Mouse (Mus musculus) testis, adult 10 weeks (tissue): ENCODE data around the gene Bzw1. TPM values are rescaled to one million over a fixed set of nuclear protein-coding genes. Genes with fewer than 3 reads are reported as not detected.

Experiments
- polyA plus RNA-seq: library from polyadenylated mRNA; stranded (reverse); fragments of 350-450 nt; fragmentation: Illumina TruSeq; extraction: RNeasy Lipid Tissue Mini Kit (QIAGEN cat#74804); gene quantifications from one replicate; pipeline ENCODE4 v1.2.3, GENCODE M21; 2014; ENCODE audit warnings: low read depth, low replicate concordance

Bzw1 gene
- 252 TPM for polyA plus RNA-seq

DNA sequence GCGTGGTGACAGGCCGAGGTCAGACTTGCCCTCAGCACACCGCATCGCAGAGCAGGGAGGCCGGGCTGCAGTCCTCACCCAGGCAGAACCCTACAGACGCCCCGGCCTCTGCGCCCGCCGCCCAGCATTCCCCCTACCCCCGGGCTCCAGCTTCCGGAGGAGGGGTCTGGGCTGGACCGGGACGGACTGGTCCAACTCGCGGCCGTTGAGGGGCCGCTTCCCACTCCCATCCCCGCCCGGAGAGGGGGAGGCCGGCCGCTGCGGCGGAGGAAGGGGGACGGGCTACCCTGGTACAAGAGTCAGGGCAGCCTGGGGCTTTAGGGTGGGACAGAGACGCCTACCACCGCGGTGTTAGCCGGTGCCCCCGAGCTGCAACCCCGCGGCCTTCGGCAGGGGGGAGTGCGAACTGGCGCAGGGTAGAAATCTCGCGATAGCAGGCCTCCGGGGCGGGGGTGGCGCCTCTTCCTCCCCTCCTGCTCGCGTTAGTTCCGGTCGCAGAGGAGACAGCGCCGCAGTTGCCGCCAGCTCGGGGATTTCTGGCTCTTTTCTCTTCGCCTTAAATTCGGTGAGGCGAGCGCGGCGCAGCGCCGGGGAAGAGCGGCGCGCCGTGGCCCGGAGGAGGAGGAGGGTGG lies at the start of gene Bzw1:
Gene Bzw1 (plus strand): TSS at position 247 of the 632 bp plus-strand sequence.

DNA sequence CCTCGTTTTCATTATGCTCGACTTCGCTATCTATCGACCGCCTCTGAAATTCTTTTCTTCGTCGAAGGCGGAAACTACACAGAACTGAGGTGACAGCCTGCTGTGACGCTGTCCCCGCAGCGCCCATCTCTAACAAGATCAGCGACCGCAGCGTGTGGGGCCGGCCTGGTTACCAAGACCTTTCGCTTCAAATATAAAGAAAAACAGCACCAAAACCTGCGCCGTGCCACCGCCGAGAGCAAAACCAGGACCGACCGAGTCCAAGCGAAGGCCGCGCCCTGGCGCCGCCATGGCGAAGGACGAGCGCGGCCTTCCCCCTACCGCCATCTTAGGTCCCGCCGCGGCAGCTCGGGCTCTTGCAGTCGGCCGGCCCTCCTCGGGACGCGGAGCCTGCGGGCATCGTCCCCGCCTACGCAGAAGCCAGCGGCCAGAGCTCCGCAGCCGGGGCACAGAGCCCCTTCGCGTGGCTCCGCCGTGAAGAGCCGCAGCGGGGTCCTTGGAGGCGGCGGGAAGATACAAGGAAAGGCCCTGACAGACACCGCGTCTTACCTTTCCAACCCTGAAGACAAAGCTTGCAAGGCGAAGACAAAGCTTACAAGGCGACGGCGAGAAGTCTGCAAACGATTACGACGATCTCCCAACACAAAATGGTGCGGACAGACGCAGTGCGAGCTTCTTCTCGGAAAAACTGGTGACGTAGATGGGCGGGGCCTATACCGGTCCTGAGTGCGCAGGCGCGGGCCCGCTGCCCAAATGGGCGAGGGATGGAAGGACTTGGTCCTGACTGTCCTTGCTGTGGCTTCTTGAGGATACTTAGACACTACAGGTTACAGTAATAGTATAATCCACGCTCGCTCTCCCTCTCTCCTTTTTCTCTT lies 30.9 kb downstream of the Bzw1 start, which contains the start of gene Clk1:
Gene Clk1 (minus strand): TSS at position 696 of the 878 bp plus-strand sequence.

DNA sequence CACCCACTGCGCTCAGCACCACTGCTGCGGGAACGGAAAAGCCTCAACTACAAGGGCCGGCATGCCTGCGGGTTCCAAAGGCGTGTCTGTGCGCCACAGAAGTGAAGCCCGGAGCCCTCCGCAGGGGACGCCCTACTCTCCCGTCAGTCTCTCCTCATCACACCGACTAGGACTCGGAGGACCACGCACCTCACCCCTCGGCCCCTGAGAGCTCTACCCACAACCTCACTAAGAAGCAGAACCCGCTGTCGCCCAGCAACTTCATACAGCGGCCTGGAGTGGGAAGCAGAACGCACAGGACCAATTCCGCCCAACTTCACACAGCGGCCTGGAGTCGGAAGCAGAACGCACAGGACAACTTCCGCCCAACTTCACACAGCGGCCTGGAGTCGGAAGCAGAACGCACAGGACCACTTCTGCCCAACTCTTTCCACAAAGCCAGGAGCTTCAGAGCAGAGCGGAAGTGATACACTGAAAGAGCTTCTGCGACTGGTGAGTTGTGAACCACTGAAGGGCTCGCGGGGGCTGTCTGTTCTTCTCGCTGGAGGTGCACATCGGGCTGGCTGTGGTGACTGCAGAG lies 52.5 kb downstream of the Bzw1 start, which contains the start of the genes Nif3l1 and Ppil3:
Gene Nif3l1 (plus strand): TSS at position 9 of the 580 bp plus-strand sequence.
Gene Ppil3 (minus strand): TSS at position 344 of the 580 bp plus-strand sequence.

Other genes with a start within 250 kb of the Bzw1 start
- gene Aox4, start 182.5 kb upstream of the Bzw1 start, polyA plus RNA-seq = 1.5 TPM
- gene Aox2, start 114.6 kb upstream of the Bzw1 start, polyA plus RNA-seq = 0.66 TPM
- 127 TPM for gene Clk1, start 31.2 kb downstream of the Bzw1 start, polyA plus RNA-seq
- 13.2 TPM for gene Nif3l1, start 52.3 kb downstream of the Bzw1 start, polyA plus RNA-seq
- gene Ppil3, start 52.6 kb downstream of the Bzw1 start, polyA plus RNA-seq = 58.8 TPM
- gene Orc2, start 112.2 kb downstream of the Bzw1 start, polyA plus RNA-seq = 84.7 TPM
- 21.9 TPM for gene Fam126b, start 193.4 kb downstream of the Bzw1 start, polyA plus RNA-seq
- gene Ndufb3, start 193.5 kb downstream of the Bzw1 start, polyA plus RNA-seq = 28.3 TPM